Mouse (Mus musculus): Measurements from ENCODE around the gene Slc38a7. TPM values are rescaled to one million over a fixed set of nuclear protein-coding genes. Genes with fewer than 3 reads are reported as not detected.

The Slc38a7 gene
- polyA plus RNA-seq, 2 experiments, result 5.5 to 6.7 TPM

GRCm38 (mm10) chr8:95822096-95822495 is 31.2 kb downstream of the Slc38a7 start:
- 62% methylated on average over 5 of the region's 5 CpGs for WGBS (ENCODE audit: insufficient replicate concordance)
- H3K9me3 ChIP-seq (ENCODE audit: control insufficient read depth, low read length), result no peaks in the 10 kb centered on the region
- no peak overlapping the region for H3K27ac ChIP-seq
- no peak overlapping the region for H3K9ac ChIP-seq (replicated peaks)
- TF ChIP-seq CTCF (IDR thresholded peaks at IDR 0.05; ENCODE audit: low read depth) (no peak), EP300 (IDR thresholded peaks at IDR 0.05; ENCODE audit: low read depth) (no peak)
- no peak overlapping the region for H3K4me2 ChIP-seq (ENCODE audit: low read depth)
- DNase-seq (ENCODE audit: low read depth in 3 of 3, low spot score in 3 of 3), result no peak
- no peak overlapping the region for H3K4me3 ChIP-seq (ENCODE audit: insufficient read depth in 1 of 2, low read depth in 2 of 2, low read length in 2 of 2)
- H3K4me1 ChIP-seq (replicated peaks; ENCODE audit: control insufficient read depth in 2 of 2, insufficient read depth in 2 of 2, low read length in 1 of 2), result peaks cover 0 to 6% of the 10 kb centered on the region in 2 experiments; a peak in 2 of 4 replicates
- no peaks in the 10 kb centered on the region for H3K36me3 ChIP-seq (replicated peaks; ENCODE audit: control insufficient read depth, insufficient read depth, low read depth)
- no peak for ATAC-seq (ENCODE audit: insufficient read depth)
- no peaks in the 10 kb centered on the region for H3K27me3 ChIP-seq (ENCODE audit: control insufficient read depth, insufficient read depth, low read length)

GRCm38 (mm10) chr8:95821266-95821665 is 32.1 kb downstream of the Slc38a7 start:
- no peaks in the 10 kb centered on the region for H3K9me3 ChIP-seq (ENCODE audit: control insufficient read depth, low read length)
- TF ChIP-seq EP300 (IDR thresholded peaks at IDR 0.05; ENCODE audit: low read depth), result no peak
- TF ChIP-seq CTCF (IDR thresholded peaks at IDR 0.05; ENCODE audit: low read depth), result no peak
- no peaks in the 10 kb centered on the region for H3K27me3 ChIP-seq (ENCODE audit: control insufficient read depth, insufficient read depth, low read length)
- H3K36me3 ChIP-seq (replicated peaks; ENCODE audit: control insufficient read depth, insufficient read depth, low read depth), result no peaks in the 10 kb centered on the region
- H3K4me1 ChIP-seq (replicated peaks; ENCODE audit: control insufficient read depth in 2 of 2, insufficient read depth in 2 of 2, low read length in 1 of 2), result peaks cover 0 to 6% of the 10 kb centered on the region in 2 experiments; a peak in 2 of 4 replicates
- ATAC-seq (ENCODE audit: insufficient read depth), result peak; percentile 70
- 65% methylated on average over 6 of the region's 6 CpGs for WGBS (ENCODE audit: insufficient replicate concordance)
- no peak overlapping the region for H3K4me2 ChIP-seq (ENCODE audit: low read depth)
- no peak overlapping the region for H3K4me3 ChIP-seq (ENCODE audit: insufficient read depth in 1 of 2, low read depth in 2 of 2, low read length in 2 of 2)
- no peak overlapping the region for H3K9ac ChIP-seq (replicated peaks)
- DNase-seq (ENCODE audit: low read depth in 3 of 3, low spot score in 3 of 3), result peak in 1 of 3 experiments; percentile 46
- no peak overlapping the region for H3K27ac ChIP-seq

- H3K9me3 ChIP-seq (ENCODE audit: control insufficient read depth, low read length), result no peaks in the 10 kb centered on the region
- DNase-seq (ENCODE audit: low read depth in 3 of 3, low spot score in 3 of 3), result no peak
Observed at GRCm38 (mm10) chr8:95818211-95818610, 35.1 kb downstream of the Slc38a7 start.

GRCm38 (mm10) chr8:95817597-95817996 is 35.7 kb downstream of the Slc38a7 start:
- Histone ChIP-seq H3K9me3 (ENCODE audit: control insufficient read depth, low read length) (no peaks in the 10 kb centered on the region), H3K27ac (no peak overlapping the region), H3K4me1 (replicated peaks; ENCODE audit: control insufficient read depth in 2 of 2, insufficient read depth in 2 of 2, low read length in 1 of 2) (peaks cover 0 to 5% of the 10 kb centered on the region in 2 experiments; a peak in 2 of 4 replicates), H3K36me3 (replicated peaks; ENCODE audit: control insufficient read depth, insufficient read depth, low read depth) (no peaks in the 10 kb centered on the region), H3K4me3 (ENCODE audit: insufficient read depth in 1 of 2, low read depth in 2 of 2, low read length in 2 of 2) (no peak overlapping the region), H3K27me3 (ENCODE audit: control insufficient read depth, insufficient read depth, low read length) (no peaks in the 10 kb centered on the region), H3K9ac (replicated peaks) (no peak overlapping the region), H3K4me2 (ENCODE audit: low read depth) (no peak overlapping the region)
- no peak for ATAC-seq (ENCODE audit: insufficient read depth)
- no peak for DNase-seq (ENCODE audit: low read depth in 3 of 3, low spot score in 3 of 3)
- TF ChIP-seq EP300 (IDR thresholded peaks at IDR 0.05; ENCODE audit: low read depth) (no peak), CTCF (IDR thresholded peaks at IDR 0.05; ENCODE audit: low read depth) (no peak)
- WGBS (ENCODE audit: insufficient replicate concordance), result 51% methylated on average over 3 of the region's 3 CpGs

More at GRCm38 (mm10) chr8:95818211-95818610, 35.1 kb downstream of the Slc38a7 start:
- Histone ChIP-seq H3K36me3 (replicated peaks; ENCODE audit: control insufficient read depth, insufficient read depth, low read depth) (no peaks in the 10 kb centered on the region), H3K27ac (no peak overlapping the region), H3K27me3 (ENCODE audit: control insufficient read depth, insufficient read depth, low read length) (no peaks in the 10 kb centered on the region), H3K4me1 (replicated peaks; ENCODE audit: control insufficient read depth in 2 of 2, insufficient read depth in 2 of 2, low read length in 1 of 2) (peaks cover 0 to 6% of the 10 kb centered on the region in 2 experiments; a peak in 2 of 4 replicates), H3K4me3 (ENCODE audit: insufficient read depth in 1 of 2, low read depth in 2 of 2, low read length in 2 of 2) (no peak overlapping the region), H3K9ac (replicated peaks) (no peak overlapping the region), H3K4me2 (ENCODE audit: low read depth) (no peak overlapping the region)
- TF ChIP-seq EP300 (IDR thresholded peaks at IDR 0.05; ENCODE audit: low read depth) (no peak), CTCF (IDR thresholded peaks at IDR 0.05; ENCODE audit: low read depth) (no peak)
- ATAC-seq (ENCODE audit: insufficient read depth), result no peak
- WGBS (ENCODE audit: insufficient replicate concordance), result 52% methylated on average over 1 of the region's 1 CpGs

GRCm38 (mm10) chr8:95816044-95816708 is 37.2 kb downstream of the Slc38a7 start:
- DNase-seq (ENCODE audit: low read depth in 3 of 3, low spot score in 3 of 3) (no peak), ATAC-seq (ENCODE audit: insufficient read depth) (no peak)
- H3K36me3 ChIP-seq (replicated peaks; ENCODE audit: control insufficient read depth, insufficient read depth, low read depth), result no peaks in the 10 kb centered on the region
- TF ChIP-seq EP300 (IDR thresholded peaks at IDR 0.05; ENCODE audit: low read depth) (no peak), CTCF (IDR thresholded peaks at IDR 0.05; ENCODE audit: low read depth) (no peak)
- H3K27me3 ChIP-seq (ENCODE audit: control insufficient read depth, insufficient read depth, low read length), result no peaks in the 10 kb centered on the region
- no peaks in the 10 kb centered on the region for H3K9me3 ChIP-seq (ENCODE audit: control insufficient read depth, low read length)
- H3K9ac ChIP-seq (replicated peaks), result no peak overlapping the region
- WGBS (ENCODE audit: insufficient replicate concordance), result 55% methylated on average over 6 of the region's 6 CpGs
- H3K27ac ChIP-seq, result no peak overlapping the region
- H3K4me3 ChIP-seq (ENCODE audit: insufficient read depth in 1 of 2, low read depth in 2 of 2, low read length in 2 of 2), result no peak overlapping the region
- no peak overlapping the region for H3K4me2 ChIP-seq (ENCODE audit: low read depth)
- H3K4me1 ChIP-seq (replicated peaks; ENCODE audit: control insufficient read depth in 2 of 2, insufficient read depth in 2 of 2, low read length in 1 of 2), result no peaks in the 10 kb centered on the region

Measured in liver, embryonic 14.5 days (tissue).